Mouse (Mus musculus): ENCODE measurements at regions not wholly inside any gene's neighbourhood (a gene's known extent, or its start where the extent isn't known, plus 50 kb on each side); places are given as distances from the start of the nearest gene placed in this dataset.
"Not testable (repeated sequence)": the region's sequence is repeated elsewhere in the genome, so short reads cannot be mapped to it uniquely, and the experiment has no call there.

DNA sequence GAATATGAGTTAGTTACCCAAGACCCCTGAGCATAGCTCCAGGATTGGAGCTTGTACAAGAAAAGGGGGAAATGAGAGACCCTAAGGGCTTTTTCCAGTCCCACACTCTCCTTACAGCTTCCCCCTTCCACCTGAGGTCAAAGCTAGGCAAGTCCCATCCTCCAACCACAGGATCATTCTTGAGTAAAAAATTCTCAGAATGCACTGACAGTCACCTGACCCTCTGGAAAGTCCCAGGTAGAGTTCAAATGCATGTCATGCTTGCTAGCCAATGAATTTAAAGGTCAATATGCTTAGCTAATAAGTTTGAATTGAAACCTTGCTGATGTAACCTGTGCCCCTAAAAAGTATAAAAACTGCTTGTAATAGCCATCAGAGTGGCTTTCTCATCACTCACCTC lies 434.4 kb upstream of the 2610301B20Rik start:
- not testable (repeated sequence) for H3K27ac ChIP-seq (ENCODE audit: low read length); H3K4me1 ChIP-seq (ENCODE audit: control insufficient read depth, insufficient read depth, low read length); H3K27me3 ChIP-seq (replicated peaks; ENCODE audit: control insufficient read depth, insufficient read depth, low read length); H3K4me3 ChIP-seq (ENCODE audit: low read length); H3K9ac ChIP-seq (ENCODE audit: low read depth, low read length); H3K4me2 ChIP-seq (ENCODE audit: low read depth, low read length); ATAC-seq; H3K9me3 ChIP-seq (ENCODE audit: control insufficient read depth, low read length); H3K36me3 ChIP-seq (ENCODE audit: control insufficient read depth, insufficient read depth, low read length)

DNA sequence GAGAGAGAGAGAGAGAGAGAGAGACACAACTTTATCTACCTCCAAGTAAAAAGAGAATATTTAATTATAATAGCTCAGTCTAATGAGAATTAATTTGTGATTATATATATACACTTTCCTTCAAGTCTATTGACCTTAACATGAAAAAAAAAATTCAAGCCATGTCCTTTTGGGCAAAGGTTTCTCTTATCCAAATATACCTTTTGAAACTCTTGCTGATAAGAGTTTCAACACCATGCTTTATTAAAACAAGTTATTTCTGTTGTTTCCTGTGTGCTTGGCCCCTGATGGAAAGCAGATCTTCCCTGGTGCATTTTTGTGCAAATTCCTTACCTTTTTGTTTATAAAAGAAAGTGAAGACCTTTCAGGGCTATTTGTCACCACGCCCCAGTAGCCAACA lies 414.7 kb upstream of the 2610301B20Rik start:
- Histone ChIP-seq H3K4me2 (ENCODE audit: low read depth, low read length) (no peak overlapping the region), H3K4me3 (ENCODE audit: low read length) (no peak overlapping the region), H3K4me1 (ENCODE audit: control insufficient read depth, insufficient read depth, low read length) (no peaks in the 10 kb centered on the region), H3K36me3 (ENCODE audit: control insufficient read depth, insufficient read depth, low read length) (no peaks in the 10 kb centered on the region), H3K27ac (ENCODE audit: low read length) (no peak overlapping the region), H3K27me3 (replicated peaks; ENCODE audit: control insufficient read depth, insufficient read depth, low read length) (no peaks in the 10 kb centered on the region), H3K9ac (ENCODE audit: low read depth, low read length) (no peak overlapping the region), H3K9me3 (ENCODE audit: control insufficient read depth, low read length) (no peaks in the 10 kb centered on the region)
- ATAC-seq, result no peak
- 21% methylated on average over 1 of the region's 1 CpGs for WGBS

- Histone ChIP-seq H3K4me2 (ENCODE audit: low read depth, low read length) (no peak overlapping the region), H3K27me3 (replicated peaks; ENCODE audit: control insufficient read depth, insufficient read depth, low read length) (no peaks in the 10 kb centered on the region), H3K4me3 (ENCODE audit: low read length) (no peak overlapping the region), H3K36me3 (ENCODE audit: control insufficient read depth, insufficient read depth, low read length) (no peaks in the 10 kb centered on the region), H3K9me3 (ENCODE audit: control insufficient read depth, low read length) (no peaks in the 10 kb centered on the region), H3K27ac (ENCODE audit: low read length) (no peak overlapping the region), H3K9ac (ENCODE audit: low read depth, low read length) (no peak overlapping the region), H3K4me1 (ENCODE audit: control insufficient read depth, insufficient read depth, low read length) (no peaks in the 10 kb centered on the region)
- no peak for ATAC-seq
- WGBS, result 64% methylated on average over 1 of the region's 1 CpGs
Measured at GRCm38 (mm10) chr4:10480936-10481335, 393.4 kb upstream of the 2610301B20Rik start.

GRCm38 (mm10) chr4:10508163-10508821 lies 366.0 kb upstream of the 2610301B20Rik start:
- Histone ChIP-seq H3K4me1 (ENCODE audit: control insufficient read depth, insufficient read depth, low read length) (no peaks in the 10 kb centered on the region), H3K36me3 (ENCODE audit: control insufficient read depth, insufficient read depth, low read length) (no peaks in the 10 kb centered on the region), H3K9me3 (ENCODE audit: control insufficient read depth, low read length) (no peaks in the 10 kb centered on the region), H3K27me3 (replicated peaks; ENCODE audit: control insufficient read depth, insufficient read depth, low read length) (no peaks in the 10 kb centered on the region), H3K4me3 (ENCODE audit: low read length) (no peak overlapping the region), H3K4me2 (ENCODE audit: low read depth, low read length) (no peak overlapping the region), H3K27ac (ENCODE audit: low read length) (no peak overlapping the region), H3K9ac (ENCODE audit: low read depth, low read length) (no peak overlapping the region)
- ATAC-seq, result no peak
- WGBS, result 41% methylated on average over 6 of the region's 6 CpGs

GRCm38 (mm10) chr4:10510013-10510412 lies 364.3 kb upstream of the 2610301B20Rik start:
- no peak overlapping the region for H3K27ac ChIP-seq (ENCODE audit: low read length)
- WGBS, result 41% methylated on average over 3 of the region's 3 CpGs

GRCm38 (mm10) chr4:10550711-10551305 lies 323.5 kb upstream of the 2610301B20Rik start:
- ATAC-seq, result no peak
- WGBS, result 60% methylated on average over 2 of the region's 2 CpGs
- Histone ChIP-seq H3K4me2 (ENCODE audit: low read depth, low read length) (no peak overlapping the region), H3K9me3 (ENCODE audit: control insufficient read depth, low read length) (no peaks in the 10 kb centered on the region), H3K36me3 (ENCODE audit: control insufficient read depth, insufficient read depth, low read length) (no peaks in the 10 kb centered on the region), H3K27me3 (replicated peaks; ENCODE audit: control insufficient read depth, insufficient read depth, low read length) (no peaks in the 10 kb centered on the region), H3K9ac (ENCODE audit: low read depth, low read length) (no peak overlapping the region), H3K4me1 (ENCODE audit: control insufficient read depth, insufficient read depth, low read length) (no peaks in the 10 kb centered on the region), H3K27ac (ENCODE audit: low read length) (no peak overlapping the region), H3K4me3 (ENCODE audit: low read length) (no peak overlapping the region)

More at GRCm38 (mm10) chr4:10510013-10510412, 364.3 kb upstream of the 2610301B20Rik start:
- no peak overlapping the region for H3K4me3 ChIP-seq (ENCODE audit: low read length)
- H3K4me1 ChIP-seq (ENCODE audit: control insufficient read depth, insufficient read depth, low read length), result no peaks in the 10 kb centered on the region
- H3K9ac ChIP-seq (ENCODE audit: low read depth, low read length), result no peak overlapping the region
- H3K9me3 ChIP-seq (ENCODE audit: control insufficient read depth, low read length), result no peaks in the 10 kb centered on the region
- H3K36me3 ChIP-seq (ENCODE audit: control insufficient read depth, insufficient read depth, low read length), result no peaks in the 10 kb centered on the region
- no peak for ATAC-seq
- H3K27me3 ChIP-seq (replicated peaks; ENCODE audit: control insufficient read depth, insufficient read depth, low read length), result no peaks in the 10 kb centered on the region
- no peak overlapping the region for H3K4me2 ChIP-seq (ENCODE audit: low read depth, low read length)

DNA sequence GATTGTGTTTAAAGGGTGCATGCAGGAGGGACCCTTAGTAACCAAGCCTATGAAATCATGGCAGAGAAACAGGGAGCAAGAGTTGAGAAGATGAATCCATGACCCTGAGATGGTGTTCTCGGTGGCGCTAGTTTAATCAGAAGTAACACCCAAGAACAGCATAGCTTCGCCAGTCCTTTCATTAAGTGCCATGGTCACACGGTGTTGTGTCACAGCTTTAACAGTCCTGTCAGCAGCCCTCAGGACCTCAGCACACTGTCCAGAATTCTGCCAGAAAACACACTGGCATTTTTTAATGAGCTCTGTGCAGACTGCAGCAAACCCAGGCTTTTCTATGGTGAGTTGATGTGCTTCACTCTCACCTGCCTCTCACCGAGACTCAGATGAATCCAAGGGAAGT lies 320.6 kb upstream of the 2610301B20Rik start:
- no peaks in the 10 kb centered on the region for H3K4me1 ChIP-seq (ENCODE audit: control insufficient read depth, insufficient read depth, low read length)
- H3K36me3 ChIP-seq (ENCODE audit: control insufficient read depth, insufficient read depth, low read length), result no peaks in the 10 kb centered on the region
- no peaks in the 10 kb centered on the region for H3K9me3 ChIP-seq (ENCODE audit: control insufficient read depth, low read length)
- no peak overlapping the region for H3K27ac ChIP-seq (ENCODE audit: low read length)
- 91% methylated on average over 5 of the region's 5 CpGs for WGBS
- H3K4me3 ChIP-seq (ENCODE audit: low read length), result no peak overlapping the region
- ATAC-seq, result no peak
- no peak overlapping the region for H3K4me2 ChIP-seq (ENCODE audit: low read depth, low read length)
- no peaks in the 10 kb centered on the region for H3K27me3 ChIP-seq (replicated peaks; ENCODE audit: control insufficient read depth, insufficient read depth, low read length)
- no peak overlapping the region for H3K9ac ChIP-seq (ENCODE audit: low read depth, low read length)

DNA sequence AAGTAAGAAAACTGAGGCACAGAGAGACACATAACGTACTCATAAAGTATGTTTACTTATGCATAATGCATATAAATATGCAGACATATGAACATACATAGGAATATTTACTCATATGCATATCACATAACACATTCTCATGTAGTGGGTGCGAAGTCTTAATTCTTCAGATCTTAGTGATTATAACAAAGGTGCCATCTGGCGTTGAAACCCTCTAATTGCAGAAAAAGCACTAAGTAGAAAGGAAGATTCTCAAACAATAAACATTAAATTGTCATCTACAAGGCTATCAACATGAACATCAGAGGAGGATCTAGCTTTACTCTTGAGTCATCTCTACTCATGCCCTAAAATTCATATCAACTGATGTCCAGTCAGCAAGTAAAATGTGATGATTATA lies 314.2 kb upstream of the 2610301B20Rik start:
- Histone ChIP-seq H3K9ac (ENCODE audit: low read depth, low read length) (no peak overlapping the region), H3K4me2 (ENCODE audit: low read depth, low read length) (no peak overlapping the region), H3K27ac (ENCODE audit: low read length) (no peak overlapping the region), H3K27me3 (replicated peaks; ENCODE audit: control insufficient read depth, insufficient read depth, low read length) (no peaks in the 10 kb centered on the region), H3K9me3 (ENCODE audit: control insufficient read depth, low read length) (no peaks in the 10 kb centered on the region), H3K4me3 (ENCODE audit: low read length) (no peak overlapping the region), H3K4me1 (ENCODE audit: control insufficient read depth, insufficient read depth, low read length) (no peaks in the 10 kb centered on the region), H3K36me3 (ENCODE audit: control insufficient read depth, insufficient read depth, low read length) (no peaks in the 10 kb centered on the region)
- 78% methylated on average over 3 of the region's 3 CpGs for WGBS
- ATAC-seq, result no peak

DNA sequence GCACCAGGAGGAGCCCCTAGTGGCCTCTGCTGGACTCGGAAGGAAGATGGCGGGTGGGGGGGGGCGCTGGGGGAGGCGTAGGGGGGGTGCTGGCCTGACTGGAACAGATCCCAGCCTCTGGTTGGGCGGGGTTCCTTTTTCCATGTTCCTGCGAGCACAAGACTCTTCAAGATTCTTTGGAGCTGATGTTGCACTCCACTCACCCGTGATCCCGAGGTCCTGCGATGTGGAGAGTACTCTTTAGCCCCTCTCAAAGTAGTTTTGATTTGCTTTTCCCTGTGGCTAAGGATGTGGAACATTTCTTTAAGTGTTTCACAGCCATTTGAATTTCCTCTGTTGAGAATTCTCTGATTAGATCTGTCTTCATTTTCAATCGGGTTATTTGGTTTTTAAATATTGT lies 269.8 kb upstream of the 2610301B20Rik start:
- ATAC-seq, result no peak
- H3K36me3 ChIP-seq (ENCODE audit: control insufficient read depth, insufficient read depth, low read length), result no peaks in the 10 kb centered on the region
- no peak overlapping the region for H3K4me3 ChIP-seq (ENCODE audit: low read length)
- 87% methylated on average over 10 of the region's 10 CpGs for WGBS
- no peaks in the 10 kb centered on the region for H3K27me3 ChIP-seq (replicated peaks; ENCODE audit: control insufficient read depth, insufficient read depth, low read length)
- H3K9me3 ChIP-seq (ENCODE audit: control insufficient read depth, low read length), result no peaks in the 10 kb centered on the region
- no peaks in the 10 kb centered on the region for H3K4me1 ChIP-seq (ENCODE audit: control insufficient read depth, insufficient read depth, low read length)
- H3K27ac ChIP-seq (ENCODE audit: low read length), result no peak overlapping the region
- no peak overlapping the region for H3K4me2 ChIP-seq (ENCODE audit: low read depth, low read length)
- no peak overlapping the region for H3K9ac ChIP-seq (ENCODE audit: low read depth, low read length)
